Mouse (Mus musculus): ENCODE measurements around the gene Lamb1.

Gene Lamb1

DNA sequence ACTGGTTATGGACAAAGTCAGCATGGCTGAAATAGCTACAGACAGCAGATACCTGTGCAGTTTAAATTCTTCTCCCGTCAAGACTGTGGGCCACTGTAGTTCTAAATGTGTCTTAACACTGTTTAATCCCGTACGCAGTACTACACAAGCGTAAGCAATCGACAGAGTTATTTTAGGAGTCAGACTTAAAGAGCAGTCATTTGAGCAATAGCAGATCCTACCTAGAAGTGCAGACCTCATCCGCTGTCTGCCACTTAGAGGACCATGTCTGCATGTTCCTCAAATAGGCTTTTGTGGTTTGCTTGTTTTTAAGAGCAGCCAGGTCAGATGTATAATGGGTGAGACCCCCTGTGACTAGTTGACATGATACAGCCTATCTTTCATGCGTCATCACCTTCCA is 49.3 kb downstream of the Lamb1 start:
- DNase-seq (ENCODE audit: low spot score) = no peak

DNA sequence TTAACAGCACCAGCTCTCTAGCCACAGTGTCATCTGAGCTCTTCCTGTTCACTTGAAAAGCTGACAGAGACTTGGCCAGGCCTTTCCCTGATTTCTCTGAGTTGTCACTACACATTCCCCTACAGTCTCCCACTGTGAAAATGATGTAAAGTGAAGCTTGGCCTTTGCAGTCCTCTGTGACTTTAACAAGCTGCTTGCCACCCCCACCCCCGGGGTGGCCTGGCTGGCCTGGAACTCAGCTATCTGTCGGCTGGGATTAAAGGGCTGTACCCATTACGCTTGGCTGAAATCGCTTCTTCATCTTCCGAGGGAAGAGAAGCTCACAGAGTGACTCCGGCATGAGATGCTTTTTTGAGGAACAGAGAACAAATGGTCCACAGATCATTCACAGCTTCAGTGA is 50.9 kb downstream of the Lamb1 start:
- no peak for DNase-seq (ENCODE audit: low spot score)

DNA sequence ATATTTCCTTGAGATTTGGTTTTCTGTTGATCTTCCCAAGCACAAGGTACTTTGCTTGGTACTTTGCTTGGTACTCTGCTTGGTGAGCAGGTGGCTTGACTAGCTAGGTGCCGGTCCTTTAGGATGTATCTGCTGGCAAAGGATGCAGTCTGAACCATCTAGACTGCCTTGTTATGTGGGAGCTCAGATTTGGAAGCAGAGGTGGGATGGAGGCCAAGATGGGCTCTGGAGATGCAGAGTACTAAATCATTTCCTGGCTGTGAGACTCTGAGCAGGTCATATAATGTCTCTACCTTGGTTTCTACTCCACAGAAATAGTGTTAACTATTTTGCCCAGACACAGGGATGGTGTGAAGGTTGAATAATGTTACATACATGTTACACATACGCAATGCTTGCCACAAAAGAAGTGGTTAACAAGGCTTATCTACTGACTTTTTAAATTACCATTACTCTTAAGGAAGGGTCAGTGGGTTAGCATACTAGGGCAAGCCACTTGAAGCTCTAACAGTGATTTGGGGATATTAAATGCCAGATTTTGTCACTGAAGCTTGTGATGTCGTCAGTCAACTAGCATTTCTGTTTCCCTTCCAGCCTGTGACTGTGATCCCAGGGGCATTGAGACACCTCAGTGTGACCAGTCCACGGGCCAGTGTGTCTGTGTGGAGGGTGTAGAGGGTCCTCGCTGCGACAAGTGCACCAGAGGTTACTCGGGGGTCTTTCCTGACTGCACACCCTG is 52.8 kb downstream of the Lamb1 start:
- DNase-seq (ENCODE audit: low spot score) = no peak

DNA sequence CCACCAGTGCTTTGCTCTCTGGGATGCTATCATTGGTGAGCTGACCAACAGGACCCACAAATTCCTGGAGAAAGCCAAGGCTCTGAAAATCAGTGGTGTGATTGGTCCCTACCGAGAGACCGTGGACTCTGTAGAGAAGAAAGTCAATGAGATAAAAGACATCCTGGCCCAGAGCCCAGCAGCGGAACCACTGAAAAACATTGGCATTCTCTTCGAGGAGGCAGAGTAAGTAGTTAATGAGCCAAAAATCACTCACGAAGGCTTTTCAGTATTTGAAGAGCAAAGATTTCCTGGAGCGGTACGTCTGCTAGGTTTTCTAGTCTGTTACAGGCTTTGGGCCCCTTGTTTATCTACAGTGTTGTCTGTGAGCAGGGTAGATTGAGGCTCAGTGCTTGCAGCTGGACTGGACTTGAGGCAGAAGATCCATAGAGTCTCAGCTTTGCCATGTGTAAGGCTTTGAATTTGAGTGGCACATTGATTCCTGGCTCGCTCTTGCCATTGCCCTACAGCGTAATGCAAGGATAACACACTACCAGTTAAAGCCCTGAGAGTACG is 53.5 kb downstream of the Lamb1 start:
- DNase-seq (ENCODE audit: low spot score) = no peak

DNA sequence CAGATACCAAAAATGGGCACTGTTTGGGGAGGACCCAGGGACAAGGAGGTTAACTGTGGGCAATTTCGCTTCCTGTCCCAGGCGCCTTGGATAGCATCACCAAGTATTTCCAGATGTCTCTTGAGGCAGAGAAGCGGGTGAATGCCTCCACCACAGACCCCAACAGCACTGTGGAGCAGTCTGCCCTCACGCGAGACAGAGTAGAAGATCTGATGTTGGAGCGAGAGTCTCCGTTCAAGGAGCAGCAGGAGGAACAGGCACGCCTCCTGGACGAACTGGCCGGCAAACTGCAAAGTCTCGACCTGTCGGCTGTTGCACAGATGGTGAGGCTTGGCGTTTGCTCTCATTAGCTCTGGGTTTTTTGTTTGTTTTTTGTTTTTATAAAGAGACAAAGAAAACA is 55.8 kb downstream of the Lamb1 start:
- DNase-seq (ENCODE audit: low spot score) = no peak

DNA sequence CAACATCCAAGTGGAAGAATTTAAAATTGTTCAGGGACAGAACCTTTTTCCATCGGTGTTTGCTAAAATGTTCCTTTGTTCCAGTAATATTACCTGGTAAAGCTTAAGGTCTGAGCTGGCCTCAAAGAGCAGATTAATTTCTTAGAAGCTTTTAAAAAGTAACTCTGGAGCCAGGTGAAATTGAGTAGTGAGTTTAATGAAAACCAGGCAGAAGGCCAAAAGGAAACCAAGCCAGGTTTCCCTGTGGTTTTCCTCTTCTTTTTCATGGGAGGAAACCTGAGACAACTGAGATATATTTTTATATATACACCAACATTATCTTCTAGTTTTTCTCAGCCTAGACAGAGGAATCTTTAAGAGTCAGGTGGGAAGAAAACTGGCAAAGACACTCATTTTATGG is 56.5 kb downstream of the Lamb1 start:
- no peak for DNase-seq (ENCODE audit: low spot score)

DNA sequence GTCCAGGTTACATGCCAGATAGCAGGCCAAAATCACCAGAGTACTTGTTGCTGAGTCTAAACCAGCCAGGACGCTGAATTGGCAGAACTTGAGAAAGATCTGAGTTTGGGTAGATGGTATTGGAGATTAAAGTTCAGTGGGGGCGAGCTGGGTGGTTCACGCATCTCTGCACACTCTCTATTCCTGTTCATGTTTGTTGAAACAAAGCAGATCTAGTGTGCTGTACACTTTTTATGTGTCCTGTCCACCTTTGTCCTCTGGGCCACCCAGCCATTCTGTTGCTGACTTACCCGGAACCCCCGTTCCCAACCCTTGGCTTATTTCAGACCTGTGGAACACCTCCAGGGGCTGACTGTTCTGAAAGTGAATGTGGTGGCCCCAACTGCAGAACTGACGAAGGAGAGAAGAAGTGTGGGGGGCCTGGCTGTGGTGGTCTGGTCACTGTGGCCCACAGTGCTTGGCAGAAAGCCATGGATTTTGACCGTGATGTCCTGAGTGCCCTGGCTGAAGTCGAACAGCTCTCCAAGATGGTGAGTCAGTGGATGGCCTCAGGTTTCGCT is 58.2 kb downstream of the Lamb1 start:
- DNase-seq (ENCODE audit: low spot score) = no peak

DNA sequence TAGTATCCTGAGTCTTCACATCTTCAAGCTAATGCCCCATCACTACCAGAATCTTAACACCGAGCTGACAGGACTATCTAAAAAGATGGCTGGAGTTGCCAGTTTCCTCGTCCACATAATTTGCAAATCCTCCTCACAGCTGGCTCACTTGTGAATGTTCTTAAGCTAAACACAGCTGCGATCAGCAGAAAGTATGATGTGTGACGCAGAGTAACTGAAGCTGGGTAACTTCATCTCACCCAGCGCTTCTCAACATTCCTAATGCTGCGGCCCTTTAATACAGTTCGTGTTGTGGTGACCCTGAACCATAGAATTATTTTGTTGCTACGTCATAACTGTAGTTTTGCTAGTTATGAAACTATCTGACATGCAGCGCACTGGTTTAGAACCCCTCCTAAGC is 62.1 kb downstream of the Lamb1 start:
- DNase-seq (ENCODE audit: low spot score) = no peak

DNA sequence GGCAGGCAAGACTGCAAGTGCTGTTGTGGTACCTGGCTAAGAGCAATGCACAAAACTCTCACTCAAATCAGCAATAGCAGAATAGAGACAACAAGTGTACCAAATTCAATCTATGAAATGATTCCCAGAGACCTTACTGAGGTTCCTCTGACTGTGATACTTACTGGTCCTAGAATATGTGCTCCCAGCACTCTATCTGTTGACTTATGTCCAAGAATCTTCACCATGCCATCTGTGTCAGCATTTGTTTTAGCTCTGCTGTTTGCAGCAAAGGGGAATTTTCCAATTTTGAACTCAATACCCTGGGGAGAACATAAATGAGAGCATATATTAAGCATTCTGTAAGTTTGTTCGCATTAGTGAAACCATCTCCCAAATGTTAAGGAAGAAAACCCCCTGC is 68.2 kb downstream of the Lamb1 start:
- no peak for DNase-seq (ENCODE audit: low spot score)

DNA sequence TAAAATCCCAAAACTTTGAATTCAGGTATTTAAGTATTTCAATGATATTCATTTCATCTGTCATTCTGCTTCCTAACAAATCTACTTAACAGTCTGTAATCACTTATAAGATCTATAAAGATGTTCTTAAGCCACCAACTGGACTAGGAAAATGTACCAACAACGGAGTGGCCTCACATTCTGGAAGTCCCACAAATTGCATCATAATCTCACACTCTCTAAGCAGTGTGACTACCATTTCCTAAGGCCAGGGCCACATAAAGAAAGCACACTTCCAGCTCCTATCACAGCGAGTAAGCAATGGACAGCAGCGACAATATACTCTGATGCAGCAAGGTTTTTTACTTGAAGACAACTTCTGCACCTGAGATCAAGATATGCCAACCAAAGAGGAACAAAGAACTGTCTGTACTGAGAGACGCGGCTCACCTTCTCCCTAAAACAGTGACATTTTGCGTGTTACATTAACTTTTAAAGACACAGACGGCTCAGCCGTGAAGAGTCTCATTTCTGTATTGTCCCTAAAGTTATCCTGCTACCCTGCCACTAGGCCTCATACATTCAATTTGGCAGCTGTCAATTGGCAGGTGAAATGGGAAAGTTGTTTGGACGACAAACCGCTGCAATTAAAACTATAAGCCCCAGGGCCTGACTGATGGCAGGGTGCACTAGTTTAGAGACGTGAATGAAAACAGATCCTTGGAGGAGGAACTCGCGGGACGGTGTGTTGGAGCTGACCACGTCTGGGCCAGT is 85.3 kb downstream of the Lamb1 start:
- DNase-seq (ENCODE audit: low spot score) = no peak

DNA sequence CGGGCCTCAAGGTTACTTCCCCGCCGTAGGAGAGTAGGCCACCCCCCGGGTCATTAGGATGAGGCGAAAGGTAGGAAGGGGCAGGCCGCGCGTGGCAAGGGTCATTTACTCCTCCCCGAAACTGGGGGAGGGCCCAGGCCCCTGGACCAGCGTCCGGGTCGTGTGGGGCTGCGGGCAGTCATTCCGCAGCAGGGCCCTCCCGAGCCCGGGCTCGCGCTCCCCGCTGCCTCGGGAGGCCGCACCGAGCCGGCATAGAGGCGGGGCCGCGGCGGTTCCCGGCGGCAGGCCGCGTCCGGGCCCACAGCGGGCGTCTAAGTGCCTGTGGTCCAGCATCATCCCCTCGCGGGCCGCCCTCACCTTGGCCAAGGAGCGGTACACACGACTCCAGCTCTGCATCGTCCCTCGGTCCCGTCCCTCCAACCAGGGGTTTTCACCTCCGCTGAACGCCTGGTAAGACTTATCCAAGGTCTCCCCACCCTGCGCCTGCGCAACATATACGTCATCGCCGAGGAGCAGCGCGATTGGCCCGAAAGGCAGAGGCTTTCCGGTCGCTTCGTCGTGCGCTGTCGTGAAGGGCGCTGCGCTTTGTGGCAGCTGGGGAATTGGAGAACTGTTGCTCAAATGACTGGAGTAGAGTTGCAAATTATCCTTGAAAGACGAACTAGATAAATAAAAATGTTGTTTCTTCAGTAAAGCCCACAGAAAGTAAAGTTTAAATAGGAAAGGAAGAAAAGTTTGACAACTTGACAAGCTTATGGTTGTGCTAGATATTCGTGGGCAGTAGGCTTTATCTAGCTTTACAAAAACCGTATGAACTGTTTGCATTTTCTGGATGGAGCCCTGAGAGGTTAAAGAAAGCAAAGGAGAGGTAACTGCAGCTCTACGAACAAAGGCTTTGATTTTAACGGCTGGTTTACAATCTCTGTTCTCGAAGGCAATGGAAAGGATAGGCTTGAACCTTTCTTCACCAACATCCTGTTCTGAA is 86.2 kb downstream of the Lamb1 start, which contains the start of gene Dld:
Gene Dld, minus strand, starts transcription at position 510 of the 985 bp plus-strand sequence.
- DNase-seq (ENCODE audit: low spot score) = peak; percentile 96

DNA sequence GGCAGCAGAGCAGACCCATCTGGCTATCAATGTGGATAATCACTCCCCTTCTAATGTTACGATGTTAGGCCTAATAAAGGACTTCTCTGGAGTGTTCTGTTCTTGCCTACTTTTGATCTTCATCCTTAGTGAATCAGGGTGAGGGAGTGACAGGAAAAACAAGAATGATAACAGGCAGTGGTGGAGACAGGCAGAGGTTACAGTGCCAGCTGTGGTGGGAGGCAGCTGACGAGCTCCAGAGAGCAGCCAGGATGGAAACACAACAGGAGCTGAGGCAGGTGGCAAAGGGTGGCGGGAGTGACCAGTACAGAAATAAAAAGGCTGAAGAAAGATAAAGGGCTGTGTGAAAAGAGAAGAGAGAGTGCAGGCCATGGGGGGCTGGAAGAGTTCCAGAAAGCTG is 101.4 kb downstream of the Lamb1 start:
- DNase-seq (ENCODE audit: low spot score) = no peak

DNA sequence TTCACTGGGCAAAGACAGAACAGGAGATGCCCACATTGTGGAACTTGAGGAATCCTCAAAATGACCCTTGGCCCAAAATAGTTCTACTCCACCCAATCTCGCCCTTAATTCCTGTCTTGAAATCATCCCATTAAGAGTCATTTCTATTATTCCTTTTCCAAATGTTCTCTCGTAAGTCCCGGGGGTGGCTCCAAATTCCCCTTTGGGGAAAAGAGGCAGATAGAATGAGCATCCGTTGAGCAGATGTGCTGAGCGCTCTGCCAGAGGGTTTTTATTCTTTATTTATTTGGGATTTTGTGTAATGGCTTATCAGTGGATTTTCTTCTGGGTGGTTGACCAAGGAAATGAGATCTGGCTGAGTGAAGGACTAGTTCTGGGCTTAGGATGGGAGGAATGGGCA is 102.7 kb downstream of the Lamb1 start:
- no peak for DNase-seq (ENCODE audit: low spot score)

DNA sequence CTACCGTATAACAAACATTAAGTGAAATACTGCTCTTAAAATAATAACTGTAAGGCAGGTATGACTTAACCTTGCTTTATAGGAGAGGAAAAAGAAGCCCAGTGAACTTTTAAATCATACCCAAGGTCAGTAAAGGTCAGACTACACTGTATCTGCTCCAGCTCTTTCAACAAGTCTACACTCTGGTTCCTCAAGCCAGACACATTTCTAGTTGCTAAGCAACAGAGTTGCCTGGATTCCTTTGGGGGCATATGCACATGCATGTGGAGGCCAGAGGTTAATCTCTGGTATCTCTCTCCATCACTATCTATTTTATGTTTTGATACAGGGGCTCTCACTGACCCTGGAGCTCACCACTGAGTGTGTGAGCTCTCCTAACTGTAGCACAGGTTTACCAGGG is 104.1 kb downstream of the Lamb1 start:
- DNase-seq (ENCODE audit: low spot score) = no peak

DNA sequence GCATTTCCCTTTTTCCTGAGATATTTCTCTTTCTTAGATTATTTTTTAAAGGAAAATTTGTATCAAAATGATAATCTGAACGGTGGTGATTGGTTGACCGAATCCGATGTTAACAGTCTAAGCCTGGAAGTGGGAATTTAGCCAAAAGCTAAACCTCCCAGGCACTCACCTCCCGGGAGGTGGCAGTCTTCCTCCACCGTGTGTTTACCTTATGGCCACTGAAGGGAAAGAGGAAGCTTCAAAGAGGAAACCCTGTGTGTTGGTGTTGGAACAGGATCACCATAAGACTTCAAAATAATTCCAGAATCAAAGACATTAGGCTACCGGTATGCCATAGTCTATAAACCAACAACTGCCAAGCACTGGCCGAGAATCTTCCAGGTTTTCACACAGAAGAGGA is 104.6 kb downstream of the Lamb1 start:
- DNase-seq (ENCODE audit: low spot score) = no peak

DNA sequence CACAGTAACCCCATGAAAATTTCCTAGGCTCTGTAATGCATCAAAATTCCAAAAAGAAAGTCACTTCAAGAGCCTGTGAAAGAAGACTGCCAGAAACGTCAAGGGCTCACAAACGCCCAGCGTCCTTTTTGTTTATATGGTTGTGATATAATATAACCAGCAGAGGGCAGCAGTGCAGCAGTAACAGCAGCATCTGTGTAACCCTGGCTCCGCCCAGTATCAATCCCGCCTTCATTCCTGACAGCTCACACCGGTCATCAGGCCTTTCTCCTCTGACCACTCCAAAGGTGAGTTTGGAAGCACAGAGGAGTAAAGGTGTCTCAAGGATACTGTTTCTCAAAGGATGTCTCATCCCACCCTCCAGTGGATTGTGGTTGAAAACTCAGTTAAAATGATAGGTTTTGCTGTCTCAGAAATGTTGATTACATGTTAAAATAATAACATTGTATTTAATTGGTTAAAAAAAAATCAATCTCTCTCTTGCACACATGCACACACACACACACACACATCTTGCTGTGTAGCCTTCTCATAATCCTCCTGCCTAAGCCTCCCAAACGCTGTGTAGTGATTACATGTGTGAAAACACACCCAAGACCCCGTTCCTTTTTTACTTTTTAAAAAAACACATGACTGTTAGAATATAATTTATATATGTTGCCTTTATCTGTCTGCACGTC is 109.7 kb downstream of the Lamb1 start:
- DNase-seq (ENCODE audit: low spot score) = peak; percentile 74

DNA sequence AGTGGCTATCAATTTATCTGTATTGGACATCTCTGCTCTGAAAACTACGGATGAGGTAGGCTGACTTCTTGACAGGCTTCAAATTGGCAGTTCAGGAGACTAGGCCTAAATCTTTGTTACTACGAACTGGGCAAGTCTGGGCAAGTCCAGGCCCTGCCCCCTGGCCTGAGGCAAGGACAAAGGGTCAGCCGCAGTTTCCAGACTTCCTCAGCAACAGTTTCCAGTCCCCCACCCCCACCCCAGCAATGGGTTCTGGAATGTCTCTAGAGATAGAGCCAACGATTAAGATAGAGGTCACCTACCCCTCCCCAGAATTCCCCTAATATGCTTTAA is 110.2 kb downstream of the Lamb1 start:
- DNase-seq (ENCODE audit: low spot score) = no peak

DNA sequence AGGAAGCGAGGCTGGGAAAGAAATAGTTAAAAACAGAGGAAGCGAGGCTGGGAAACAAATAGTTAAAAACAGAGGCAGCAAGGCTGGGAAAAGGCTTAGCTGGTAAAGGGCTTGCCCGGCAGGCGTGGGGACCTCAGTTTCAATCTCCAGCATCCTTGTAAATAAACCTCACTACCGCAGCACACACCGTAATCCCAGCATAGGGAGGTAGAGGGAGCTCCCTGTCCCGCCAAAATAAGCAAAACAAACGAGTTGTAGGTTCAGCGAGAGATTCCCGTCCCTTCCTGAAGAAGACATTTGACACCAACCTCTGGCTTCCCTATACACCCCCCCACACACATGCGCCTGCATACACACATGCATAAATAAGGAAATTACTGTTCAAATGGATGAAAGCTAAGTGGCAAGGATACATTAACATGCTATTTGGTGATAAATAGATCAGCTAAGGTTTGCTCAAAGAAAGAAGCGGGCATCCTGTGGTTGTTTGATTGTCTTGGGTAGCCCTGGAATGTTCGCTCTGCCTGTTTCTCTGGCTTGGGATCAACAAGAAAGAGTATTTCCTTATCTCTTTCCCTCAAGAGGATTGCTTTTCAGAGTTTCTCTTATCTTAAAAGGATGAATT is 111.4 kb downstream of the Lamb1 start:
- DNase-seq (ENCODE audit: low spot score) = no peak

DNA sequence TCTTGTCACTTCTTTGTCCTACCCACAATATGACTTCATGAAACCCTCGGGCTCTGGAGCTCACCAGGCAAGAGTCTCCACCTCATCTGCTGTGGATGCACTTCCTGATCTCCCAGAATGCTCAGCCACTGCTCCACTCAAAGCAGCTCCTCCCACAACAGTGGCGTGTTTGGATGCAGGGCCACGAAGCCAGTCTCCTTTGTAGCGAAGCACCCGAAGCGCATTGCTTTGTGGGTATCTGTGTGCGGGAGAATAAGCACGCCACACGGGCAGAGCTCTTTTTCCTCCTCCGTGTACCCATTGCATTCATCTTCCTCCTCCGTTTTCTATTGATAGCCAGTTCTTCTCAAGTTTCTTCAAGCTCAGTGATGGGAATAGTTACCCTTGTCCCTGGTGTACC is 112.2 kb downstream of the Lamb1 start:
- DNase-seq (ENCODE audit: low spot score) = no peak
